ENCODE assay signal across 16 mouse cellular contexts in the genomic region with DNA sequence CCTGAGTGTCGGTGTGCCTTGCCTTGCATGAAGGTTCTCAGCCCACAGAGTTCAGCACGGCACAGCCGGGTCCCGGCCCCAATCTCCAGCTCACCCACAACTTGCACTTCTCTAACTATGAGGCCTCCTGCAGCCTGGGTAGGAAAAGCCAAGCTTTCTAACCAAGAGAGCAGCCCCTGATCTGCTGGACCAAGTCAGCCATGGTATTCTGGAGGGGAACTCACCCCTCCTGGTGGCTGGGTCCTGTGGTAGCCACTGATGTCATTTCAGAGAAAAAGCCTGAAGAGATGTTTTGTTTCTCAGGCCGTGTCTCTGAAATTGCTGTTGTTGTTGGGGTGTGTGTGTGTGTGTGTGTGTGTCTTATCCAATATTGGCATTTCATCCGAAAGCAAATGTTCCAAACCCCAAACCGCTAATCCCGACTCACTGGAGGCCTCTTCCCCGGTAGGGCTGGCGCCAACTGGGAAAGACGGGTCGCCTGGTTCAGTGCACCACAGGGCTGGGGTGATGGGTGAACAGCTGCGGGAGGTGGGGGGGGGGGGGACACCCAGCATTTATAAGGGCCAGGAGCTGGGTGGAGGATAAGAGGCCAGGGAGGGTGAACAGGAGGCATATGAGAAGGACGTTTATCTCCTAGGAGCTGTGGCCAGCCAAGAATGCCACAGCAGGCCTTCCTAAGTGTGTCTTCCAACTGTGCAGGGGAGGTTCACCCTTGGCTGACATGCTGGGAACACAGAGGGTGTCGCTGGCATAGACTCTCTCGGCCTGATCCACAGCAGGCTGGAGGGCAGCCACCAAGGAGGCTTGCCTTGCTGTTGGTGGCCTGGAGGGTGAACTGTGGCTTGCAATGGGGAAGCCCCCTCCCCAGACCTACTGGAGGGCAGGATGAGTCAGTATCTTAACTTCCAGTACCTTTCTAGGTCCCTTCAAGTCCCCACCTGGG.
DNase-seq lines count a peak whose midpoint lies in the region; ATAC-seq and TF ChIP-seq lines count a peak whose summit lies in the region.
"Had no signal": no experiment of that assay in that cellular context is flagged by ENCODE, and none has a peak within 500 bp of the region (broad histone marks: within the 10 kb centered on the region; RNA-seq: fewer than 3 reads in every experiment).

No protein-coding gene starts in this region.

- peaks cover 19% of the 10 kb centered on the region for H3K4me1 ChIP-seq in forebrain, embryonic 10.5 days
- H3K4me1 ChIP-seq in forebrain, embryonic 14.5 days (ENCODE audit: control insufficient read depth, insufficient read depth, low read length), result no peaks in the 10 kb centered on the region
- H3K4me1 ChIP-seq in intestine, postnatal 0 days (replicated peaks; ENCODE audit: control insufficient read depth, insufficient read depth, low read length), result no peaks in the 10 kb centered on the region
- peaks cover 14% of the 10 kb centered on the region; the same call in 1 of the 2 replicates for H3K4me1 ChIP-seq in intestine, embryonic 15.5 days (replicated peaks)
- peaks cover 2% of the 10 kb centered on the region; the same call in 1 of the 2 replicates for H3K4me1 ChIP-seq in embryonic fibroblast, embryonic 13.5 days (ENCODE audit: control insufficient read depth, insufficient read depth, low read length)
- H3K4me1 ChIP-seq: midbrain, embryonic 12.5 days had no signal

- no peak for TF ChIP-seq POLR2A in embryonic fibroblast, embryonic 13.5 days (IDR thresholded peaks at IDR 0.05; ENCODE audit: low read depth, low read length)

- no peak overlapping the region for H3K4me2 ChIP-seq in forebrain, embryonic 14.5 days (ENCODE audit: low read length)
- no peak overlapping the region for H3K4me2 ChIP-seq in intestine, postnatal 0 days (replicated peaks; ENCODE audit: low read depth)
- no peak overlapping the region for H3K4me2 ChIP-seq in intestine, embryonic 15.5 days (replicated peaks)
- H3K4me2 ChIP-seq: heart, embryonic 15.5 days; lung, embryonic 15.5 days; midbrain, embryonic 12.5 days had no signal

- no peak for DNase-seq in forebrain, embryonic 10.5 days (ENCODE audit: extremely low spot score, low spot score)
- no peak for DNase-seq in forebrain, embryonic 14.5 days (ENCODE audit: low spot score)
- peak; percentile 78 for DNase-seq in 3134 (ENCODE audit: extremely low read depth, insufficient read length, low spot score)
- no peak for DNase-seq in cerebellum, adult 11 months
- DNase-seq in urinary bladder, postnatal 14 days (ENCODE audit: low spot score), result no peak
- DNase-seq: cerebellum, adult 2 months; right cerebral cortex, postnatal 25 days; thymus, adult 18-20 months had no signal

- ATAC-seq in forebrain, embryonic 14.5 days, result no peak
- ATAC-seq in intestine, postnatal 0 days, result no peak
- ATAC-seq in intestine, embryonic 15.5 days, result no peak
- ATAC-seq: forebrain, embryonic 16.5 days; inflammation-experienced regulatory T-cells, adult 6 months had no signal

- no peak overlapping the region for H3K4me3 ChIP-seq in forebrain, embryonic 10.5 days
- no peak overlapping the region for H3K4me3 ChIP-seq in forebrain, embryonic 14.5 days (ENCODE audit: low read depth, low read length)
- H3K4me3 ChIP-seq in intestine, postnatal 0 days (ENCODE audit: low read depth, low read length), result no peak overlapping the region
- H3K4me3 ChIP-seq in intestine, embryonic 15.5 days (replicated peaks), result no peak overlapping the region
- no peak overlapping the region for H3K4me3 ChIP-seq in embryonic fibroblast, embryonic 13.5 days (ENCODE audit: insufficient read depth, low read length)
- H3K4me3 ChIP-seq: heart, embryonic 15.5 days; lung, embryonic 15.5 days; midbrain, embryonic 12.5 days had no signal

- TF ChIP-seq CTCF in intestine, postnatal 0 days (IDR thresholded peaks at IDR 0.05; ENCODE audit: low read depth), result peak; percentile 26; the same call in 1 of the 2 replicates
- TF ChIP-seq CTCF in embryonic fibroblast, embryonic 13.5 days (IDR thresholded peaks at IDR 0.05; ENCODE audit: borderline replicate concordance, insufficient read depth, low read length), result no peak

- H3K9me3 ChIP-seq in forebrain, embryonic 10.5 days, result no peaks in the 10 kb centered on the region
- no peaks in the 10 kb centered on the region for H3K9me3 ChIP-seq in forebrain, embryonic 14.5 days (replicated peaks; ENCODE audit: control insufficient read depth, low read length)
- no peaks in the 10 kb centered on the region for H3K9me3 ChIP-seq in intestine, postnatal 0 days (ENCODE audit: control insufficient read depth)
- H3K9me3 ChIP-seq in intestine, embryonic 15.5 days, result no peaks in the 10 kb centered on the region
- H3K9me3 ChIP-seq: heart, embryonic 15.5 days; lung, embryonic 15.5 days; midbrain, embryonic 12.5 days had no signal

- no peaks in the 10 kb centered on the region for H3K36me3 ChIP-seq in forebrain, embryonic 10.5 days (replicated peaks)
- no peaks in the 10 kb centered on the region for H3K36me3 ChIP-seq in forebrain, embryonic 14.5 days (ENCODE audit: control insufficient read depth, insufficient read depth, low read length)
- H3K36me3 ChIP-seq in intestine, postnatal 0 days (ENCODE audit: control insufficient read depth, insufficient read depth), result no peaks in the 10 kb centered on the region
- H3K36me3 ChIP-seq in intestine, embryonic 15.5 days, result no peaks in the 10 kb centered on the region
- H3K36me3 ChIP-seq: heart, embryonic 15.5 days; lung, embryonic 15.5 days; midbrain, embryonic 12.5 days had no signal

- WGBS in forebrain, embryonic 10.5 days, result 93% methylated on average over 16 of the region's 16 CpGs
- WGBS in forebrain, embryonic 14.5 days, result 86% methylated on average over 16 of the region's 16 CpGs
- 87% methylated on average over 16 of the region's 16 CpGs for WGBS in intestine, postnatal 0 days
- WGBS in intestine, embryonic 15.5 days, result 84% methylated on average over 16 of the region's 16 CpGs

- peak overlapping the region; percentile 60; the same call in 1 of the 2 replicates for H3K27ac ChIP-seq in forebrain, embryonic 10.5 days
- H3K27ac ChIP-seq in forebrain, embryonic 14.5 days (ENCODE audit: low read depth, low read length), result no peak overlapping the region
- no peak overlapping the region for H3K27ac ChIP-seq in intestine, postnatal 0 days (ENCODE audit: low read depth, low read length)
- no peak overlapping the region for H3K27ac ChIP-seq in intestine, embryonic 15.5 days
- peak overlapping the region; percentile 72 for H3K27ac ChIP-seq in embryonic fibroblast, embryonic 13.5 days (ENCODE audit: insufficient read depth, low read length)
- H3K27ac ChIP-seq: heart, embryonic 15.5 days; lung, embryonic 15.5 days; midbrain, embryonic 12.5 days had no signal

- H3K9ac ChIP-seq in forebrain, embryonic 14.5 days (ENCODE audit: low read length), result no peak overlapping the region
- no peak overlapping the region for H3K9ac ChIP-seq in intestine, postnatal 0 days (ENCODE audit: low read depth, low read length)
- H3K9ac ChIP-seq in intestine, embryonic 15.5 days, result no peak overlapping the region
- H3K9ac ChIP-seq: heart, embryonic 15.5 days; lung, embryonic 15.5 days; midbrain, embryonic 12.5 days had no signal

- H3K27me3 ChIP-seq in forebrain, embryonic 10.5 days (ENCODE audit: poor library complexity, severe bottlenecking), result peaks cover 36% of the 10 kb centered on the region
- H3K27me3 ChIP-seq in forebrain, embryonic 14.5 days (replicated peaks; ENCODE audit: control insufficient read depth, insufficient read depth, low read length), result no peaks in the 10 kb centered on the region
- H3K27me3 ChIP-seq in intestine, postnatal 0 days (replicated peaks; ENCODE audit: control insufficient read depth, insufficient read depth, low read length), result no peaks in the 10 kb centered on the region
- peaks cover 6% of the 10 kb centered on the region for H3K27me3 ChIP-seq in intestine, embryonic 15.5 days (replicated peaks)

Comparison
In these comparisons a context has a peak if more than half of its experiments do, and no peak if none do; other contexts are left out.
1. H3K27ac ChIP-seq: peak in forebrain, embryonic 10.5 days (single experiment) and embryonic fibroblast, embryonic 13.5 days (single experiment); none in forebrain, embryonic 14.5 days (single experiment), intestine, postnatal 0 days (single experiment) and intestine, embryonic 15.5 days (single experiment).